Mouse (Mus musculus): ENCODE measurements around the gene Prdm11.

The Prdm11 gene

GRCm38 (mm10) chr2:93045818-93046508 lies at the start of gene Prdm11:
Prdm11 (minus strand) TSS chr2:93046167.
- no peak for DNase-seq (ENCODE audit: low spot score in 2 of 2)

- DNase-seq (ENCODE audit: low spot score in 2 of 2) = no peak
These were observed 46.4 kb upstream of the Prdm11 start for GRCm38 (mm10) chr2:93092347-93092746.

- DNase-seq (ENCODE audit: low spot score in 2 of 2) = no peak
These were observed 45.7 kb upstream of the Prdm11 start for GRCm38 (mm10) chr2:93091679-93092078.

- no peak for DNase-seq (ENCODE audit: low spot score in 2 of 2)
These were observed 43.6 kb upstream of the Prdm11 start for GRCm38 (mm10) chr2:93089379-93090089.

- no peak for DNase-seq (ENCODE audit: low spot score in 2 of 2)
These were observed 42.0 kb upstream of the Prdm11 start for GRCm38 (mm10) chr2:93088006-93088405.

GRCm38 (mm10) chr2:93085291-93086027 lies 39.5 kb upstream of the Prdm11 start:
- peak; percentile 65 to 81 for DNase-seq (ENCODE audit: low spot score in 2 of 2)

GRCm38 (mm10) chr2:93084481-93084880 lies 38.5 kb upstream of the Prdm11 start:
- DNase-seq (ENCODE audit: low spot score in 2 of 2) = no peak

- no peak for DNase-seq (ENCODE audit: low spot score in 2 of 2)
These were observed 37.4 kb upstream of the Prdm11 start for GRCm38 (mm10) chr2:93083317-93083716.

GRCm38 (mm10) chr2:93082846-93083245 lies 36.9 kb upstream of the Prdm11 start:
- no peak for DNase-seq (ENCODE audit: low spot score in 2 of 2)

- DNase-seq (ENCODE audit: low spot score in 2 of 2) = no peak
These were observed 35.1 kb upstream of the Prdm11 start for GRCm38 (mm10) chr2:93080871-93081608.

GRCm38 (mm10) chr2:93079394-93079793 lies 33.4 kb upstream of the Prdm11 start:
- no peak for DNase-seq (ENCODE audit: low spot score in 2 of 2)

- no peak for DNase-seq (ENCODE audit: low spot score in 2 of 2)
These were observed 30.6 kb upstream of the Prdm11 start for GRCm38 (mm10) chr2:93076578-93076955.

GRCm38 (mm10) chr2:93075738-93076577 lies 30.0 kb upstream of the Prdm11 start:
- peak in 1 of 2 experiments; percentile 27 for DNase-seq (ENCODE audit: low spot score in 2 of 2)

GRCm38 (mm10) chr2:93071656-93072055 lies 25.7 kb upstream of the Prdm11 start:
- no peak for DNase-seq (ENCODE audit: low spot score in 2 of 2)

- no peak for DNase-seq (ENCODE audit: low spot score in 2 of 2)
These were observed 23.0 kb upstream of the Prdm11 start for GRCm38 (mm10) chr2:93068942-93069341.

GRCm38 (mm10) chr2:93063347-93063746 lies 17.4 kb upstream of the Prdm11 start:
- DNase-seq (ENCODE audit: low spot score in 2 of 2) = peak in 1 of 2 experiments; percentile 40

GRCm38 (mm10) chr2:93051873-93052272 lies 5.9 kb upstream of the Prdm11 start:
- no peak for DNase-seq (ENCODE audit: low spot score in 2 of 2)

GRCm38 (mm10) chr2:93048601-93049323 lies 2.8 kb upstream of the Prdm11 start:
- no peak for DNase-seq (ENCODE audit: low spot score in 2 of 2)

- no peak for DNase-seq (ENCODE audit: low spot score in 2 of 2)
These were observed 1.6 kb upstream of the Prdm11 start for GRCm38 (mm10) chr2:93047491-93048050.

GRCm38 (mm10) chr2:93047036-93047435 lies 1.1 kb upstream of the Prdm11 start:
- no peak for DNase-seq (ENCODE audit: low spot score in 2 of 2)
